Mouse (Mus musculus) embryo, embryonic 9.5 days (tissue): ENCODE data around the gene Pgp.
A peak's percentile ranks its signal among the peaks of the same experiment; 100 is the strongest.
"Not testable (repeated sequence)": the region's sequence is repeated elsewhere in the genome, so short reads cannot be mapped to it uniquely, and the experiment has no call there.

Experiments used
- DNase-seq: peaks from one replicate; pipeline ENCODE4 v3.0.0-alpha.2; 2017; ENCODE audit errors: extremely low spot score

Pgp gene

GRCm38 (mm10) chr17:24469910-24470602 lies at the start of gene Pgp, which contains the start of gene E4f1:
Gene Pgp, plus strand, starts transcription at chr17:24470392.
Gene E4f1, minus strand, starts transcription at chr17:24470313.
- DNase-seq, result peak; percentile 96

DNA sequence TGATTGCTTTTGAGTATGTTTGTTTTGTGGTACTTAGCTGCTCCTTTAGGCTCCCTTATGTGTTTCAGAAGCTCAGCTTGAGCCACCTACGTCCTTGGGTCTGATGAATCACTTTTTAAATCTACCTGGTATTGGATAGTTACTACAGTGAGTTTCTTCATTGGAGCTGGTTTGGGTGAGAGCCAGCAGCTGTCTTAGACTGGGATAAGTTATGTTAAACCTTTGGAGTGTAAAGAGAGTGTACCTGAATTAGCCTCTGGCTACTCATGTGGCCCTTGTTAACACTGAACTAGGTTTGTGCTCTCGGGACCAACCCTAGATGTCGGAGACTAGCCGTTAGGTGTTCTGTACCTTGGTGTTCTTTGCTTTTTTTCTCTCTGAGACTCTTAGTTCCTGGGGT lies 47.1 kb upstream of the Pgp start:
- DNase-seq, result no peak

- DNase-seq, result no peak
Observed at GRCm38 (mm10) chr17:24424489-24424888, 45.7 kb upstream of the Pgp start.

DNA sequence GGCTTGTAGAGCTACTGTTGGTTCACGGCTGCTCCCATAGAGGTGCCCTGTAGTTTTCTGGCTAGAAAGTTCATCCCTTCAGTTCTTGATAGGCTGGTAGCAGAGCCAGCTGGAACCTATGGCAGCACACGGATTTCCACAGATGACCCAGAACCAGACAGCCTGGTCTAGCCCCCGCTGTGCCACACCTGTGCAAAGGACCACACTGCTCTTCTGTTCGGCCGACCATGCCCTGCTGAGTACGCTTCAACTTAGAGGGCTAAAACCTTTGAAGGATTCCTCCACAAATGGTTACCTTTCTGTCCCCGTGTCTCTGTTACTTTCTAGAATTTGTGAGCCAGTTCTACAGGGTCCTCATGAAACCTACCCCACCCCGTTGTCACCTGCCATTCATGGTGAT lies 44.9 kb upstream of the Pgp start:
- not testable (repeated sequence) for DNase-seq

GRCm38 (mm10) chr17:24425905-24426304 lies 44.3 kb upstream of the Pgp start:
- DNase-seq, result no peak

GRCm38 (mm10) chr17:24426471-24427169 lies 43.6 kb upstream of the Pgp start, which contains the start of gene Eci1:
Gene Eci1, plus strand, starts transcription at chr17:24426641.
- DNase-seq, result peak; percentile 96

DNA sequence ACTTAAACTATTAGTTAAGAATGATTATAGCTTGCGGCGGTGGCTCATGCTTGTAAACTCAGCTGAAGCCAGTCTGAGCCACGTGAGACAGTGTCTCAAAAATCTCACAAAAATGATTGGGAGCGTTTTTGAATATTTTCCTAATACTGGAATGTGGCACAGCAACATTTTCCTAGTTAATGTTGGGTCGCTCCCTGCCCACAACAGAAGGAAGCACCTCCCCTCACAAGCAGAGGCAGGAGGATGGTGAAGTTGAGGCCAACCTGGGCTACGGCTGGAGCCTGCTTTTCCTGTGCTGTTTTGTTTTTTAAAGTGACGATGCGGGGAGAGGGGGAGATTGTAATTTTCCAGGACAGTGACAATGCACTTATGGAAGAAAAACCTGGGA lies 43.0 kb upstream of the Pgp start:
- DNase-seq, result no peak

GRCm38 (mm10) chr17:24429201-24429983 lies 40.8 kb upstream of the Pgp start:
- DNase-seq, result no peak

DNA sequence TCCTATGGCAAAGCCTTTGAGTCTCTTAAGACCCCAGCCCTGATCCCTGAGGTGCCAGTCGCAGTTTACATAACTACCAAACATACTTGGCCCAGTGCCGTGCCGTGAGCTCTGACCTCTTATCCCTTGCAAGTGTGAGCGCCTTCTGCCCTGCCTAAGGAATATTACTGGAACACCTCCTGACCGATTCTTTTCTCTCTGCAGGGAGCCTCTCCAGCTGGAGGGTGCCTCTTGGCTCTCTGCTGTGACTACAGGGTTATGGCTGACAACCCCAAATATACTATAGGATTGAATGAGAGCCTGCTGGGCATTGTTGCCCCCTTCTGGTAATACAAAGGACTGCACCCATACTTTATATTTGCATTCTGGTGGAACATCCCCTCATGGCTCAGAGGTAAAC lies 33.2 kb upstream of the Pgp start:
- DNase-seq, result peak; percentile 49

DNA sequence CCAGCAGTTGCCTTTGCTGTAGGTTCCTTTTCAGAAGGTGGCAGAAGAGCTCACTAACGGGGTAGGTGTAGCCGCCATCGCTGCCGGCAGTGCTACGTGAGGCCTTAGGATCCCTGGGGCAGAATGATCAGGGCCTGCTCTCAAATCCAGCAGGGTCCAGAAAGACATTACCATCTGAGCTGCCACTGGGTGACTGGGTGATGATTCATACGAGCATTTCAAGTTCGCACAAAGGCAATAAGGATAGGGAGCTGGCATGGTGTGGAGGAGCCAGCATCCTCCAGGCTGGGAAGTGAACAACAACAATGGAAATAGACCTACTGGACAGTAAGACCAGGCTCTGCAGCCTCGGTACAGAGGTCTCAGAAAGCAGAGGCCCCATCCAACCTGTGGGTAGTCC lies 29.8 kb upstream of the Pgp start:
- no peak for DNase-seq

- DNase-seq, result no peak
Observed at GRCm38 (mm10) chr17:24441148-24441547, 29.0 kb upstream of the Pgp start.

DNA sequence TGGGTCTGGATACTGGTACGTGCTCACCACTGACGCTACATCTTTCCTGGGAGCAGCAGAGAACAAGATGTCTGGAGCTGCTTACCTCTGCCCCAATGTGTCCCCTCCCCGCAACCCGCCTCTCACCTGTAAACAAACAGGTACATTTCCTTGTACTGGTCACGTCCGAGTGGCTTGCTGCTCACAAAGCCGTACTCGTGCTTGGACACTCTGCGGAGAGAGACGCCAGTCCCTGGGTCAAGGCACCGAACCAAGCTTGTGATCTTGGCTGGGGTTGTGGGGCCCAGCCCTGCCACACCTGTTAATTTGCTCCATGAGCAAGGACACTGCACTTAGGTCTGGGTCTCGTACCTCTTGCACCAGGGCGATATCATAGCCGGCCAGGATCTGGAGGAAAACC lies 28.1 kb upstream of the Pgp start:
- no peak for DNase-seq

DNA sequence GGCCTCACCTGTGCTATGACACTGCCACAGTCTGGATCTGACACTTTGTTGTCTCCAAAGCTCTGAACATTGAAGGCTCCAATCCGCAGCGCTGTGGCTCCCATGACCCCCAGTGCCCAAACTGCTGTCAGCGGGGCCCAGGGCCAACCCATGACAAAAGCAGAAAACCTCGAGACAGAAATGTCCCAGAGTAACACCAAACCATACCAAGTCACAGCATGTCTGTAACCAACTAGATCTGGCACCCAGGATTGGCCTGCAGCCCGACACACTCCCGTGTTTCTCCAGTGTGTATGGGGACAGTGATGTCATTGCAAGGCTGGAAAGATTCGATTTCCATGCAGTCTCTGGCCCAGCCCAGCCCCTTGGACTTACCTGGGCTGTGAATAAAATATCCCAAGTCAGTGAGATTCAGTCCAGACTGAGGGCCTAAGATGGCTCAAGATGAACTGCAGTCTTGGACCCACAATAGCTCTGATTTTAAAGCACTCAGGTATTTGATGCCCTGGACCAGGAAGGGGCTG lies 27.5 kb upstream of the Pgp start, which contains the start of gene Dnase1l2:
Gene Dnase1l2 (minus strand): TSS at position 474 of the 524 bp plus-strand sequence.
- no peak for DNase-seq

GRCm38 (mm10) chr17:24443409-24443808 lies 26.8 kb upstream of the Pgp start:
- no peak for DNase-seq

- no peak for DNase-seq
Observed at GRCm38 (mm10) chr17:24446590-24446989, 23.6 kb upstream of the Pgp start.

DNA sequence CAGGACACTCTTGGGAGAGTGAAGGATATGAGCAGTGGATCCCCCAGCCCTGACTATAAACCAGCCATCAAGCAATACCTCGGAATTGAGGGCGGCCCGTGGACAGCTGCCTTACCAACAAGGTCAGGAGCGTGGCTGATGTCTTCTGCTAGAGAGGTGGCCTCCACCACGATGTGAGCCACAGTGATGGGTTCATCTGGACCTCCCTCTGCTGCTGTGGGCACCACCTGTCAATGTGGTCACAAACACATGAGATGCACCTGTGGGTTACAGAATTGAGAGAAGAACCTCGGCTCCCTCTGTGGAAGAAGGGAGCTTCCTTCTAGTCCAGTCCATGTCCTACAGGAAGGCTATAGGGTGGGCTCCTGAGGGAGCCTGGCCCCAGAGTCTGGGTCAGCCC lies 20.7 kb upstream of the Pgp start:
- DNase-seq, result no peak

- no peak for DNase-seq
Observed at GRCm38 (mm10) chr17:24451220-24451619, 19.0 kb upstream of the Pgp start.

GRCm38 (mm10) chr17:24453372-24453771 lies 16.8 kb upstream of the Pgp start:
- no peak for DNase-seq

DNA sequence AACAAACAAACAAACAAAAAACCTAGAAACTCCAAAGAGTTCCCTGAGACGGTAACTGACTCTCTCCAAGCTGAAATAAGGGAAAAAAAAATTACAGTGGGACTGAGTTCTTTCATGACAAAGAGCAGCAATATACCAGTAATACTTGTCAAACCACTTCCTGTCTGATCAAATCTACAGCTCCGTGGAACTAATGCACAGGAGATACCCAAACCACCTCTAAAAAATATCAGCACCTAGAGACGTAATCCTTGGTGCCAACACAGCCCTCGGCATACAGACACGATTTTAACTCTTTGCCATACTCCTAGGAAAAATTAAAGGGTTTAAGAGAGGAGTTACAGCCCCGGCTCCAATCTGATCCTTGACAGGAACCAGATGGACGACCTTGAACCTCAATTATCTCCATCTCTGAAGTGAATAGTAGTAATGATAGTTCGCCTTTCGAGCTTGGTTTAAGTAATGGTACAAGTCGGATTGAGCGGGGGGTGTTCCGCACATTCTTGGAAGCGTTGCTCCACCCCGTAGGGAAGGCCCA lies 15.9 kb upstream of the Pgp start:
- DNase-seq, result no peak

DNA sequence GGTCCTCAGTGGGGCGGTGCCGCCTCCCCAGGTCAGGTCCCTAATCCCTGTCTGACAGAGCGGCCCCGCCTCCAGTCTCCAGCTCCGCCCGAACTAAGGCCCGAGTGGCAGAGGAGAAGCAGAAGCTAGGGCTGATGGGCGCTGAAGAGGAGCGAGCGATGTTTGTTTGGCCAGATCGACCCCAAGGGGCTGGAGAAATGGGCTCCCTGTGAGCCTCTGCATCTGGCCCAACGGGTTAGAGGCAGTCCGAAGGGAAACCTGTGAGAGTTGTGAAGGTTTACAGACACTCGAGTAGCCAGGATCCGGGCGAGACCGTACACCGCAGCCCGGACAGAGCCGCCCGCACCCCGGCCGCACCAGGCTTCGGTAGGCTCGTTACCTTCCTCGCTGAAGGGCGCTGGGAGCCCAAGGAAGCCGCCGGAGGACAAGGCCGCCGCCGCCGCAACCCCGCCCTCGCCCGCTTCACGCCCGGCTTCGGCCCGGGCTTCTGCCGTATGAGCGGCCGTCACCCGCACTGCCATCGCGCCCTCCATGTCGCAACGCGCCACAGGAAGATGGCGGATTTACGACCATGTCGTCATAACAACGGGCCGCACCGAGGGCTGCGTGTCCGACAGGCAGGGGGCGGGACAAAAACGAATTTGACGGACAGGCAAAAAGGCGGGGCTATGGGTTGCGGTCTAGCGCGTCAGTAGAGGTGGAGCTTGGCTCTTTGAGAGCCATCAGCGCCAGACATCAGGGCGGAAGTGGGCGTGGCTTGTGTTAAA lies 15.3 kb upstream of the Pgp start:
- peak; percentile 100 for DNase-seq

DNA sequence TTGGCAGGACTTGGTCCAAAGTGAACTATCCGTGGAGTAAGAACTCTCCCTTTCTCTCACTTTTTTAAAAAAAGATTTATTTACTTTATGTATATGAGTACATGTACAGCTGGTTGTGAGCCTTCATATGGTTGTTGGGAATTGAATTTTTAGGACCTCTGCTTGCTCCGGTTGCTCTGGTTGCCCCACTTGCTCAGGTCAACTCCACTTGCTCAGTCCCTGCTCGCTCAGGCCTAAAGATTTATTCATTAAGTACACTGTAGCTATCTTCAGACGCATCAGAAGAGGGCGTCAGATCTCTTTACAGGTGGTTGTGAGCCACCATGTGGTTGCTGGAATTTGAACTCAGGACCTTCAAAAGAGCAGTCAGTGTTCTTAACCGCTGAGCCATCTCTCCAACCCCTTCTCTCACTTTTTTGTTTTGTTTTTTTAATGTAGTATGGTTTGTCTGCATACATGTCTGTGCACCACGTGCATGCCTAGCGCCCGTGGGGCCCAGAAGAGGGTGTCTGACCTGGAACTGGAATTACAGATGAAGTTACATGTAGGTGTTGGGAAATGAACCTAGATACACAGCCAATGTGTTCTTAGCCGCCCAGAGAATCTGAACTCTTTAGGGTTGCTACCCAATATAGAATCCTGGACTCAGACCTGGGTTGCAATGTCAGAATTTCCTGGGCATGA lies 14.5 kb upstream of the Pgp start:
- not testable (repeated sequence) for DNase-seq
